Mouse (Mus musculus) lung, embryonic 14.5 days (tissue): ENCODE measurements around the gene Chrm3. TPM values are rescaled to one million over a fixed set of nuclear protein-coding genes. Genes with fewer than 3 reads are reported as not detected.
"Not testable (repeated sequence)": the region's sequence is repeated elsewhere in the genome, so short reads cannot be mapped to it uniquely, and the experiment has no call there.

Experiments used
- ATAC-seq: fragments of 200-750 bp; cut with Nextera tagmentation; 2 replicates; pipeline ENCODE4 v1.8.0; 2017; ENCODE audit warnings: mild to moderate bottlenecking, moderate TSS enrichment, moderate library complexity; ENCODE audit not compliant: insufficient read depth
- DNase-seq: peaks from one replicate; pipeline ENCODE4 v3.0.0-alpha.2; 2015
- H3K27ac ChIP-seq: fragments of 300-500 bp; sonication (generic); 2 replicates; pipeline ENCODE4 v1.5.1; 2014; ENCODE audit warnings: low read depth, mild to moderate bottlenecking, moderate library complexity
- H3K27me3 ChIP-seq: fragments of 300-500 bp; sonication (generic); 2 replicates; pipeline ENCODE4 v1.6.1; 2014; ENCODE audit warnings: low read length, control low read depth; ENCODE audit not compliant: insufficient read depth
- H3K36me3 ChIP-seq: fragments of 300-500 bp; sonication (generic); 2 replicates; pipeline ENCODE4 v1.6.1; 2014; ENCODE audit warnings: control low read depth; ENCODE audit not compliant: insufficient read depth
- H3K4me1 ChIP-seq: fragments of 300-500 bp; sonication (generic); 2 replicates; pipeline ENCODE4 v1.6.1; 2014; ENCODE audit warnings: antibody characterized with exemption, control low read depth; ENCODE audit not compliant: insufficient read depth
- H3K4me2 ChIP-seq: fragments of 300-500 bp; sonication (generic); 2 replicates; pipeline ENCODE4 v1.6.1; 2014; ENCODE audit warnings: mild to moderate bottlenecking
- H3K4me3 ChIP-seq: fragments of 300-500 bp; sonication (generic); 2 replicates; pipeline ENCODE4 v1.5.1; 2014; ENCODE audit warnings: low read depth, low read length
- H3K9ac ChIP-seq: fragments of 300-500 bp; sonication (generic); 2 replicates; pipeline ENCODE4 v1.6.1; 2014
- H3K9me3 ChIP-seq: fragments of 300-500 bp; sonication (generic); 2 replicates; pipeline ENCODE4 v1.6.1; 2016; ENCODE audit warnings: low read depth, low read length, control low read depth
- CTCF ChIP-seq: IDR thresholded peaks from 2 replicates; pipeline ENCODE4 v1.5.1; 2016; ENCODE audit warnings: antibody characterized with exemption, low read depth
- WGBS: fragments of 180-500 bp; shearing (Covaris S2); extraction: QIAGEN DNeasy Blood & Tissue Kit; methylation state at CpG from one replicate; pipeline ENCODE4 v1.1.7; 2014; 5-methylcytosine and 5-hydroxymethylcytosine counted together
- polyA plus RNA-seq: library from polyadenylated mRNA; unstranded; fragments of >200 nt; fragmentation: Nextera tagmentation; extraction: Ambion mirVana; gene quantifications from 2 replicates; pipeline ENCODE4 v1.2.1, GENCODE M21; 2014

Chrm3 gene
- polyA plus RNA-seq, 1 experiment from 2014 or later: 0.42 TPM

GRCm38 (mm10) chr13:9881930-9882329 lies 478.7 kb downstream of the Chrm3 start:
- H3K27ac ChIP-seq: no peak overlapping the region
- TF ChIP-seq CTCF: no peak
- DNase-seq: no peak
- H3K4me3 ChIP-seq: no peak overlapping the region
- no peaks in the 10 kb centered on the region for H3K36me3 ChIP-seq
- no peaks in the 10 kb centered on the region for H3K27me3 ChIP-seq
- 49% methylated on average over 4 of the region's 4 CpGs for WGBS
- no peaks in the 10 kb centered on the region for H3K9me3 ChIP-seq
- no peak for ATAC-seq
- peaks cover 4% of the 10 kb centered on the region; the same call in 1 of the 2 replicates for H3K4me1 ChIP-seq
- H3K9ac ChIP-seq: no peak overlapping the region
- H3K4me2 ChIP-seq: no peak overlapping the region

- DNase-seq (no peak), ATAC-seq (no peak)
- Histone ChIP-seq H3K27ac (no peak overlapping the region), H3K9me3 (no peaks in the 10 kb centered on the region), H3K9ac (no peak overlapping the region), H3K4me2 (no peak overlapping the region), H3K4me3 (no peak overlapping the region), H3K4me1 (no peaks in the 10 kb centered on the region), H3K36me3 (no peaks in the 10 kb centered on the region), H3K27me3 (no peaks in the 10 kb centered on the region)
- TF ChIP-seq CTCF: no peak
- 77% methylated on average over 4 of the region's 4 CpGs for WGBS
These were observed 480.2 kb downstream of the Chrm3 start for GRCm38 (mm10) chr13:9880401-9880800.

- Histone ChIP-seq H3K27ac (no peak overlapping the region), H3K36me3 (no peaks in the 10 kb centered on the region), H3K4me3 (no peak overlapping the region), H3K9ac (no peak overlapping the region), H3K4me2 (no peak overlapping the region), H3K27me3 (no peaks in the 10 kb centered on the region), H3K4me1 (no peaks in the 10 kb centered on the region), H3K9me3 (no peaks in the 10 kb centered on the region)
- no peak for TF ChIP-seq CTCF
- DNase-seq (no peak), ATAC-seq (no peak)
- WGBS: 87% methylated on average over 7 of the region's 7 CpGs
These were observed 482.0 kb downstream of the Chrm3 start for GRCm38 (mm10) chr13:9878596-9879010.

- no peak overlapping the region for H3K4me3 ChIP-seq
These were observed 487.3 kb downstream of the Chrm3 start for GRCm38 (mm10) chr13:9873377-9873776.

GRCm38 (mm10) chr13:9866161-9866560 lies 494.5 kb downstream of the Chrm3 start:
- Histone ChIP-seq H3K4me3 (no peak overlapping the region), H3K9me3 (no peaks in the 10 kb centered on the region), H3K27ac (no peak overlapping the region), H3K27me3 (no peaks in the 10 kb centered on the region), H3K9ac (no peak overlapping the region), H3K4me2 (no peak overlapping the region), H3K36me3 (no peaks in the 10 kb centered on the region), H3K4me1 (no peaks in the 10 kb centered on the region)
- DNase-seq: no peak
- no peak for TF ChIP-seq CTCF
- no peak for ATAC-seq
- 93% methylated on average over 2 of the region's 2 CpGs for whole genome bisulfite sequencing

More at GRCm38 (mm10) chr13:9873377-9873776, 487.3 kb downstream of the Chrm3 start:
- no peak overlapping the region for H3K9ac ChIP-seq
- TF ChIP-seq CTCF: no peak
- H3K36me3 ChIP-seq: no peaks in the 10 kb centered on the region
- no peak overlapping the region for H3K27ac ChIP-seq
- DNase-seq: no peak
- H3K4me1 ChIP-seq: no peaks in the 10 kb centered on the region
- no peak overlapping the region for H3K4me2 ChIP-seq
- ATAC-seq: no peak
- WGBS: 76% methylated on average over 3 of the region's 3 CpGs
- H3K27me3 ChIP-seq: no peaks in the 10 kb centered on the region
- no peaks in the 10 kb centered on the region for H3K9me3 ChIP-seq

- Histone ChIP-seq H3K4me3 (no peak overlapping the region), H3K4me1 (no peaks in the 10 kb centered on the region), H3K9me3 (no peaks in the 10 kb centered on the region), H3K4me2 (no peak overlapping the region), H3K27ac (no peak overlapping the region), H3K9ac (no peak overlapping the region), H3K27me3 (no peaks in the 10 kb centered on the region), H3K36me3 (no peaks in the 10 kb centered on the region)
- no peak for DNase-seq
- WGBS: 75% methylated on average over 3 of the region's 3 CpGs
- no peak for TF ChIP-seq CTCF
- ATAC-seq: no peak
These were observed 513.1 kb downstream of the Chrm3 start for GRCm38 (mm10) chr13:9847515-9847914.

- H3K9me3 ChIP-seq: no peaks in the 10 kb centered on the region
- peak; percentile 82 for DNase-seq
- H3K36me3 ChIP-seq: no peaks in the 10 kb centered on the region
- H3K27me3 ChIP-seq: no peaks in the 10 kb centered on the region
- ATAC-seq: peak; percentile 87
- no peak overlapping the region for H3K27ac ChIP-seq
- H3K9ac ChIP-seq: no peak overlapping the region
- 35% methylated on average over 14 of the region's 14 CpGs for WGBS
- no peak overlapping the region for H3K4me3 ChIP-seq
- peak; percentile 100 for TF ChIP-seq CTCF
- H3K4me2 ChIP-seq: no peak overlapping the region
- H3K4me1 ChIP-seq: no peaks in the 10 kb centered on the region
These were observed 513.9 kb downstream of the Chrm3 start for GRCm38 (mm10) chr13:9846543-9847434.

GRCm38 (mm10) chr13:9834146-9834679 lies 526.4 kb downstream of the Chrm3 start:
- H3K4me1 ChIP-seq, H3K9me3 ChIP-seq, H3K9ac ChIP-seq, H3K4me3 ChIP-seq, H3K36me3 ChIP-seq, H3K27me3 ChIP-seq, H3K4me2 ChIP-seq, H3K27ac ChIP-seq: not testable (repeated sequence)
- ATAC-seq (peak; percentile 81), DNase-seq (peak; percentile 51)
- WGBS: 71% methylated on average over 33 of the region's 33 CpGs
